Mouse (Mus musculus) gastrocnemius, postnatal 25 days (tissue): ENCODE data around the gene Tcn2. TPM values are rescaled to one million over a fixed set of nuclear protein-coding genes. Genes with fewer than 3 reads are reported as not detected.

Experiments
- DNase-seq: peaks from one replicate; pipeline ENCODE4 v3.0.0; 2022
- total RNA-seq, 2 experiments: library from RNA; stranded (reverse); gene quantifications; 1 replicate in 1 of 2; 2 replicates in 1 of 2; pipeline ENCODE4 v1.2.3; 2021

The Tcn2 gene
- total RNA-seq, 2 experiments from 2014 or later = 11.6 to 22.6 TPM

DNA sequence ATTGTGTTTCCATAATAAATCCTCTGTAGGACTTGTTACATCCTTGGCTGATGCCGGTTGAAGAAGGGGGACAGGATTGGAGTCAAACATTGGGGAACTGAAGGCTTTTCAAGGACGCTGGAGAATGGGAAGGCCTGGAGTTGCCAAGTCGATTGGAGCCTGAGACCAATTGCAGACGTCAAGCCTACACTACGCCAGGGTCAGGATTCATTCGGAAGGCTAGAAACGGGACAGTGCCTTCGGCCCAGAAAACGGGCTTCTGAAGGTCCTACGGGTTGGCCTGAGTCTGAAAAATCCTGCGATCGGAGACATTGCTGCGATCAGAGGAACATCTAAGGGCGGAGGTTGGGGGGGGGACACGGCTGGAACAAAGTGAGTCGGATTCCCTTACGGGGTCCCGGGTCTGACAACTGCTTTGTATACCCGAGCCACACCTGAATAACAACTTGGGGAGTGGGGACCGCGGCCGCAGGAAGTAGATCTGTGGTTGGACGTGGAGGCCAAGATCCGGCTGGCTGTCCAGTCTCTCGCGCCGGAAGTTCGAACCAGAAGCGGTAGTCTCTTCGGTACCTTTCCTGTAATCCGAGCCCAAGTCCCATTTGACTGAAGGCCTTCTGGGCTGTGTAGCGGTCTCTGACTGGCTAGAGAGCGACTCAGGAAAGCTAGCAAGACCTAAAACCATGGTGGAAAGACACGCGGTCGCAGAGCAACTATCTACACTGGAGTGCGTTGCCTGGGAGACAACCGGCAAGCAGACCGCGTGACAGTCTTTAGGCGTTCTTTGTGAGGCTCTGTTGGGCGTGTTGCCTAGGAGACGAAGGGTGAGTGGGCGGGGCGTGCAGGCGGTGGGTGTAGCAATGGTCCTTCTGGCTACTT lies 37.3 kb downstream of the Tcn2 start, which contains the start of the genes 4921536K21Rik and Dusp18:
Gene 4921536K21Rik (minus strand): TSS at position 693 of the 876 bp plus-strand sequence.
Gene Dusp18 (plus strand): TSS at position 835 of the 876 bp plus-strand sequence.
- DNase-seq = peak; percentile 83

- DNase-seq = no peak
Observed at GRCm38 (mm10) chr11:3893970-3894369, 38.0 kb downstream of the Tcn2 start.

GRCm38 (mm10) chr11:3887331-3887730 lies 44.6 kb downstream of the Tcn2 start:
- no peak for DNase-seq

- no peak for DNase-seq
Observed at GRCm38 (mm10) chr11:3883711-3884110, 48.2 kb downstream of the Tcn2 start.

GRCm38 (mm10) chr11:3879836-3880235 lies 52.1 kb downstream of the Tcn2 start:
- DNase-seq = no peak

- no peak for DNase-seq
Observed at GRCm38 (mm10) chr11:3878660-3879059, 53.3 kb downstream of the Tcn2 start.

DNA sequence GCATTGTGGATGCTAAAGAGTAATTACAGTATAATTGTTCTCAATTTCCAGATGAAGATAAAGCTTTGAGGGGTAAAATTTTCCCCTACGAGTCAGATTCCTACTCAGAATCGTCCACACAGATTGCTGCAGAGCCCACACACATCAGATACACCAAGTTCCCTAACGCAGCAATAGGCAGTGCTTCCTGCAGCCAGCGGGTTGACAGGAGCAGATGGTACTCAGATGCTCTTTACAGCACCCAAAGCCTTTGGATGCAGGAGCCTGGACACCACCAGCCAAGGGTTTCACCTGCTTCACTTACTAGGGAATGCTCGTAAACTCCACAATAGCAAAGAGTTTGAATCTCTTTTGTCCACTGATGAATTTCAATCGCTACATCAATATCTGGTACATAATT lies 55.5 kb downstream of the Tcn2 start:
- DNase-seq = no peak

Other genes with a start within 250 kb of the Tcn2 start
- gene Osbp2, start 68.3 kb downstream of the Tcn2 start, total RNA-seq = under 1 TPM; 0.46 TPM
- under 1 TPM; 0.13 TPM for gene 4921536K21Rik, start 37.1 kb downstream of the Tcn2 start, total RNA-seq
- gene Dusp18, start 36.9 kb downstream of the Tcn2 start, total RNA-seq = 1 to 10 TPM; 5.1 to 8.4 TPM
- gene Slc35e4, start 17.5 kb downstream of the Tcn2 start, total RNA-seq = 10 to 100 TPM; 13.0 to 14.2 TPM
- 10 to 100 TPM; 24.3 to 31.2 TPM for gene Pes1, start 31.8 kb upstream of the Tcn2 start, total RNA-seq
- not detected for gene 4930556J24Rik, start 44.6 kb upstream of the Tcn2 start, total RNA-seq
- gene Gal3st1, start 51.5 kb upstream of the Tcn2 start, total RNA-seq = under 1 TPM; 0.51 to 0.78 TPM
- not detected for gene Sec14l4, start 99.3 kb upstream of the Tcn2 start, total RNA-seq
- not detected for gene Sec14l3, start 132.7 kb upstream of the Tcn2 start, total RNA-seq
- 10 to 100 TPM; 60.8 to 62.0 TPM for gene Mtfp1, start 163.3 kb upstream of the Tcn2 start, total RNA-seq
- gene Sec14l2, start 191.3 kb upstream of the Tcn2 start, total RNA-seq = under 1 TPM; 0.49 to 0.83 TPM
- 1 to 10 TPM; 4.9 to 5.0 TPM for gene Rnf215, start 203.0 kb upstream of the Tcn2 start, total RNA-seq
- 1 to 10 TPM; 3.1 to 3.2 TPM for gene Ccdc157, start 228.1 kb upstream of the Tcn2 start, total RNA-seq
- 10 to 100 TPM; 14.8 to 19.8 TPM for gene Sf3a1, start 228.2 kb upstream of the Tcn2 start, total RNA-seq